Mouse (Mus musculus) granulocyte monocyte progenitor cell, adult 5-6 weeks (primary cell): ENCODE data around the gene Tgif1. TPM values are rescaled to one million over a fixed set of nuclear protein-coding genes. Genes with fewer than 3 reads are reported as not detected.
A peak's percentile ranks its signal among the peaks of the same experiment; 100 is the strongest.

Experiments
- ATAC-seq: replicated peaks from 2 replicates; pipeline ENCODE4 v1.8.0; 2016; ENCODE audit warnings: mild to moderate bottlenecking, moderate TSS enrichment, inconsistent platforms; ENCODE audit not compliant: poor library complexity, severe bottlenecking
- total RNA-seq, 2 experiments: library from RNA; stranded (forward) in 1 of 2; stranded (reverse) in 1 of 2; fragments of 200-712, 200-1000 nt in 1 of 2; fragments of >200 nt in 1 of 2; fragmentation: Nextera tagmentation in 1 of 2; gene quantifications; 2 replicates each; pipeline ENCODE4 v1.2.3; 2014 to 2017

Gene Tgif1
- total RNA-seq, 2 experiments from 2014 or later, result 48.5 to 87.9 TPM

- peak; percentile 64 for ATAC-seq
These were observed 35.4 kb downstream of the Tgif1 start for GRCm38 (mm10) chr17:70817862-70818451.

GRCm38 (mm10) chr17:70815001-70815400 lies 38.3 kb downstream of the Tgif1 start:
- no peak for ATAC-seq

GRCm38 (mm10) chr17:70810795-70811194 lies 42.6 kb downstream of the Tgif1 start:
- ATAC-seq, result no peak

- no peak for ATAC-seq
These were observed 43.6 kb downstream of the Tgif1 start for GRCm38 (mm10) chr17:70809776-70810175.

- ATAC-seq, result no peak
These were observed 44.5 kb downstream of the Tgif1 start for GRCm38 (mm10) chr17:70808837-70809236.

- no peak for ATAC-seq
These were observed 45.5 kb downstream of the Tgif1 start for GRCm38 (mm10) chr17:70807885-70808284.

GRCm38 (mm10) chr17:70806600-70806999 lies 46.7 kb downstream of the Tgif1 start:
- ATAC-seq, result no peak

- ATAC-seq, result peak; percentile 35; the same call in 1 of the 2 replicates
These were observed 47.5 kb downstream of the Tgif1 start for GRCm38 (mm10) chr17:70805866-70806265.

- no peak for ATAC-seq
These were observed 51.3 kb downstream of the Tgif1 start for GRCm38 (mm10) chr17:70802022-70802421.

- peak; percentile 77 for ATAC-seq
These were observed 54.1 kb downstream of the Tgif1 start for GRCm38 (mm10) chr17:70799266-70799665.

- ATAC-seq, result no peak
These were observed 55.6 kb downstream of the Tgif1 start for GRCm38 (mm10) chr17:70797773-70798045.

- ATAC-seq, result no peak
These were observed 56.2 kb downstream of the Tgif1 start for GRCm38 (mm10) chr17:70796940-70797772.

GRCm38 (mm10) chr17:70795196-70795595 lies 58.1 kb downstream of the Tgif1 start:
- no peak for ATAC-seq

- no peak for ATAC-seq
These were observed 58.6 kb downstream of the Tgif1 start for GRCm38 (mm10) chr17:70794722-70795121.

- no peak for ATAC-seq
These were observed 59.1 kb downstream of the Tgif1 start for GRCm38 (mm10) chr17:70794291-70794690.

Other genes starting within 250 kb of the Tgif1 start
- 1.2 TPM in 1 of 2 replicates, not detected in the other for gene Myom1, start 149.1 kb upstream of the Tgif1 start, total RNA-seq (2014; fragmentation: Nextera tagmentation)
- 0.05 and 1.2 TPM in 2 replicates for gene Myom1, start 149.1 kb upstream of the Tgif1 start, total RNA-seq (2017)
- 226 and 321 TPM in 2 replicates for gene Myl12a, start 149.3 kb upstream of the Tgif1 start, total RNA-seq (2014; fragmentation: Nextera tagmentation)
- 159 and 194 TPM in 2 replicates for gene Myl12a, start 149.3 kb upstream of the Tgif1 start, total RNA-seq (2017)